Mouse (Mus musculus) limb, embryonic 11.5 days (tissue): ENCODE data around the gene Hgd. TPM values are rescaled to one million over a fixed set of nuclear protein-coding genes. Genes with fewer than 3 reads are reported as not detected.
"Not testable (repeated sequence)": the region's sequence is repeated elsewhere in the genome, so short reads cannot be mapped to it uniquely, and the experiment has no call there.

Source experiments
- ATAC-seq: fragments of 200-750 bp; cut with Nextera tagmentation; 2 replicates; pipeline ENCODE4 v1.8.0; 2017; ENCODE audit warnings: low read depth; ENCODE audit not compliant: insufficient number of reproducible peaks, low FRiP score, low TSS enrichment
- DNase-seq: peaks from one replicate; pipeline ENCODE4 v3.0.0-alpha.2; 2015; ENCODE audit warnings: low spot score
- H3K27ac ChIP-seq: fragments of 300-500 bp; sonication (generic); replicated peaks from 2 replicates; pipeline ENCODE4 v1.5.1; 2014; ENCODE audit warnings: low read depth, mild to moderate bottlenecking, low read length
- H3K27me3 ChIP-seq: fragments of 300-500 bp; sonication (generic); 2 replicates; pipeline ENCODE4 v1.6.1; 2014; ENCODE audit warnings: mild to moderate bottlenecking, low read length, mixed read lengths; ENCODE audit not compliant: control insufficient read depth, insufficient read depth
- H3K36me3 ChIP-seq: fragments of 300-500 bp; sonication (generic); 2 replicates; pipeline ENCODE4 v1.6.1; 2014; ENCODE audit warnings: mild to moderate bottlenecking, low read length, moderate library complexity, mixed read lengths; ENCODE audit not compliant: control insufficient read depth, insufficient read depth
- H3K4me1 ChIP-seq: fragments of 300-500 bp; sonication (generic); 2 replicates; pipeline ENCODE4 v1.6.1; 2014; ENCODE audit warnings: low read length, mixed read lengths; ENCODE audit not compliant: control insufficient read depth, insufficient read depth
- H3K4me2 ChIP-seq: fragments of 300-500 bp; sonication (generic); 2 replicates; pipeline ENCODE4 v1.6.1; 2014; ENCODE audit warnings: low read depth, mild to moderate bottlenecking, moderate library complexity; ENCODE audit not compliant: severe bottlenecking
- H3K4me3 ChIP-seq: fragments of 300-500 bp; sonication (generic); 2 replicates; pipeline ENCODE4 v1.5.1; 2014; ENCODE audit warnings: low read depth, low read length
- H3K9ac ChIP-seq: fragments of 300-500 bp; sonication (generic); 2 replicates; pipeline ENCODE4 v1.6.1; 2014; ENCODE audit warnings: mild to moderate bottlenecking, low read length
- H3K9me3 ChIP-seq: fragments of 300-500 bp; sonication (generic); 2 replicates; pipeline ENCODE4 v1.6.1; 2016; ENCODE audit warnings: low read length; ENCODE audit not compliant: control insufficient read depth
- WGBS: fragments of 180-500 bp; shearing (Covaris S2); extraction: QIAGEN DNeasy Blood & Tissue Kit; methylation state at CpG from one replicate; pipeline ENCODE4 v1.1.7; 2014; 5-methylcytosine and 5-hydroxymethylcytosine counted together
- polyA plus RNA-seq: library from polyadenylated mRNA; unstranded; fragments of >200 nt; fragmentation: Nextera tagmentation; extraction: Ambion mirVana; gene quantifications from 2 replicates; pipeline ENCODE4 v1.2.1, GENCODE M21; 2014

Hgd gene
- polyA plus RNA-seq, 1 experiment from 2014 or later: not detected

DNA sequence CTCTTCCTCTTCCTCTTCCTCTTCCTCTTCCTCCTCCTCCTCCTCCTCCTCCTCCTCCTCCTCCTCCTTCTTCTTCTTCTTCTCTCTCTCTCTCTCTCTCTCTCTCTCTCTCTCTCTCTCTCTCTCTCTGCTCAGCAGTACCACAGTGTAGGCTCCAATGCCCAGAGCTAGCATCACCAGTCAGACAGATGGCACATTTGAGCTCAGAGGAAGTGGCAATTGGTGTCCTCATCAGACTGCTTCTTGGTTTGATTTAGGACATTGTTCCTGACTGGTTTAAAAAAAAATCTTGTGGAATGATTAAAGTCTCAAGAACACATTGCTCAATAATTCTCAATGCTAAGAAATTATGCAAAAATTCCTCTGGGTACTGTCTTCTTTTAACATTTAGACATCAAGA is 60.6 kb downstream of the Hgd start:
- not testable (repeated sequence) for H3K36me3 ChIP-seq, H3K27ac ChIP-seq, H3K9ac ChIP-seq, H3K9me3 ChIP-seq, H3K27me3 ChIP-seq, DNase-seq, H3K4me3 ChIP-seq, H3K4me2 ChIP-seq, H3K4me1 ChIP-seq, ATAC-seq

DNA sequence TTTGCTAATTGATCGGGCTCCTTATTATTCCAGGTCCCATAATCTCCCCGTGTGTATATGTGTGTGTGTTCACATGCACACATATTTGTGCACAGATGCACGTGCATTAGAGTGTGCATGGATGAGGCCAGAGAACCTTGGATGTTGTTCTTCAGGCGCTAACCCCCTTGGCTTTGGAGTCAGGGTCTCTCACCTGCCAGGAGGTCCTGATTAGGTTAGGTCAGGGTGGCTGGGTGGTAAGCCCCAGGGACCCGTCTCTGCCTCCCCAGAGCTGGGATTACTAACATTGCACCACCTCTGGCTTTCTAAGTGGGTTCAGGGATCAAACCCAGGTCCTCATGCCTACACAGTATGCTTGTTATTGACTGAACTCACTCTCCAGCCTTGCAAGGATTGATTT is 64.5 kb downstream of the Hgd start:
- no peaks in the 10 kb centered on the region for H3K27me3 ChIP-seq
- H3K9ac ChIP-seq: no peak overlapping the region
- no peak overlapping the region for H3K4me3 ChIP-seq
- H3K4me1 ChIP-seq: no peaks in the 10 kb centered on the region
- peaks cover 5% of the 10 kb centered on the region; the same call in 1 of the 2 replicates for H3K36me3 ChIP-seq
- no peak overlapping the region for H3K4me2 ChIP-seq
- no peaks in the 10 kb centered on the region for H3K9me3 ChIP-seq
- DNase-seq (no peak), ATAC-seq (no peak)
- 88% methylated on average over 5 of the region's 5 CpGs for WGBS
- H3K27ac ChIP-seq: no peak overlapping the region

DNA sequence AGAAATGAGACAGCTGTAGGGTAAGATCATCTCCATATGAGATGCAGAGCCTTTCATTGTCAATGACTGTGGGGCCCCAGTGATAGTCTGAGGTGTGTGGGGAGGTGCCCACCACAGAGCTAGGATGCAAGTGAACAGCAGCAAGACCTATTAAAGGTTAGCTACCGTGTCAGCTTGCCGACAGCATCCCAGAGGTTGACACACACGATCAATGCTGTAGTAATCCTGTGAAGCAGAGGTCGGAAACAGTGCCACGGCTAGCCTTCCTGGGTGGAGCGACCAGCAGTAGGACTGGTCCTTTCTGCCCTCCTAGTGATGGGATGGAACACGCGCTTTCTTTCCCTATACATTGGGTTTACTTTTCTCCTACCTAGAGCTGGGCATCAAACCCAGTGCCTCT is 65.3 kb downstream of the Hgd start:
- no peak overlapping the region for H3K4me3 ChIP-seq
- DNase-seq (no peak), ATAC-seq (no peak)
- peaks cover 5% of the 10 kb centered on the region; the same call in 1 of the 2 replicates for H3K36me3 ChIP-seq
- H3K4me2 ChIP-seq: no peak overlapping the region
- no peak overlapping the region for H3K27ac ChIP-seq
- H3K4me1 ChIP-seq: no peaks in the 10 kb centered on the region
- no peak overlapping the region for H3K9ac ChIP-seq
- no peaks in the 10 kb centered on the region for H3K27me3 ChIP-seq
- H3K9me3 ChIP-seq: no peaks in the 10 kb centered on the region
- 93% methylated on average over 8 of the region's 8 CpGs for WGBS

DNA sequence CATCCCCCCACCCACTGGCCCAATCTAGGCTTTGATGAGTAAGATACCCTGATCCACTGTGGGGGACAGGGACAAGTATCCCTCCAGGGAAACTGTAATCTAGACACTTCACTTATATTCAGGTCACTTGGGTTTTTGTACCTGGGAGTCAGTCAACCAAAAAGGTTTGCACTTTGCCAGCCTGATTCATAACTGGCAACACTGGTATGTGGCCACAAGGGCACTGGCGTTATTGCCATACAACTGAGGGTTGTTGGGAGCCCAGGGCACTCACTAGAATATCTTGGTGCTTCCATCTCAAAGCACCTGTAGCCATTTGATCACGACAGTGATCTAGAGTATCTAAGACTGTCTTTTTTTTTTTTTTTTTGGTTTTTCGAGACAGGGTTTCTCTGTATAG is 65.8 kb downstream of the Hgd start:
- H3K36me3 ChIP-seq: peaks cover 5% of the 10 kb centered on the region; the same call in 1 of the 2 replicates
- H3K4me3 ChIP-seq: no peak overlapping the region
- DNase-seq: no peak
- ATAC-seq: no peak
- H3K27me3 ChIP-seq: no peaks in the 10 kb centered on the region
- H3K4me1 ChIP-seq: no peaks in the 10 kb centered on the region
- no peak overlapping the region for H3K4me2 ChIP-seq
- no peak overlapping the region for H3K27ac ChIP-seq
- WGBS: 92% methylated on average over 3 of the region's 3 CpGs
- no peaks in the 10 kb centered on the region for H3K9me3 ChIP-seq
- no peak overlapping the region for H3K9ac ChIP-seq

DNA sequence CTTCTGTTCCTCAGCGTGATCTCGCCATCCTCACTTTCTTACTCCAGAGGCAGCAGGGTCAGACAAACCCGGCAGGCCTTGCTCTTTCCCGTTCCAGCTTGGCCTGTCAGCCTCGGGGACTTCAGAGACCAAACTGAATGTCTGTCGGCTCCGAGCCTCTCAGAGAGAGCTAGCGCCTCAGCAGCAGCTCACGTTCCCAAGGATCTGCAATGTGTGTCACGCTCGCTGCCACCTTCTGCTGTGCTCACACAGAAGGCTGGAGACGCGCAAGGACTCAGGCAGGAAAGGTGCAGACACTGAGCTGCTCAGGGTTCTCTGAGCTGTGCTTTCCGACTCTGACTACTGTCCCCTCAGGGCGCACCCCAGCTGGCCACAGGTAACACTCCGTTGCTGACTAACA is 67.1 kb downstream of the Hgd start:
- no peak overlapping the region for H3K9ac ChIP-seq

DNA sequence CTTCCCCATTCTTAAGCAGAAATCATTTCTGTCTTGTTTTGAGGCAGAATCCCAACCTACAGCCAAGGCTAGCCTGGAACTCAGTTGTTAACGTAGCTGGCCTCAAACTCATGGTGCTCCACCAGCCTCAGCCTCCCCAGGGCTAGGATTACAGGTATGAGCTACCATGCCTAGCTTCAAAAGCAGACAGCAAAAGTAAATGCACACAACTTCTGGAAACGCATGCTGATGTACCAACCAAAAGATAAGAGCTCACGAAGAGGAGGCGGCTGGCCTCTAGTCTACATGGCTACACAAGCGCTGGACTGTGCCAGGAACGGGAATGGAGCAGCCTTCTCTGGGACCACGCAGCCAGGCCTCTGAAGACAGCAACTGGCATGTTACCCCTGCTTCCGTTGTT is 68.0 kb downstream of the Hgd start:
- H3K9ac ChIP-seq: no peak overlapping the region
- peaks cover 5% of the 10 kb centered on the region; the same call in 1 of the 2 replicates for H3K36me3 ChIP-seq
- H3K4me3 ChIP-seq: no peak overlapping the region
- H3K9me3 ChIP-seq: no peaks in the 10 kb centered on the region; the same call in 1 of the 2 replicates
- H3K4me2 ChIP-seq: no peak overlapping the region
- H3K27ac ChIP-seq: no peak overlapping the region
- 95% methylated on average over 8 of the region's 8 CpGs for WGBS
- ATAC-seq: no peak
- H3K4me1 ChIP-seq: no peaks in the 10 kb centered on the region; the same call in 1 of the 2 replicates
- H3K27me3 ChIP-seq: no peaks in the 10 kb centered on the region
- no peak for DNase-seq

More for the DNA sequence above, 67.1 kb downstream of the Hgd start:
- H3K27ac ChIP-seq: no peak overlapping the region
- H3K27me3 ChIP-seq: no peaks in the 10 kb centered on the region
- no peaks in the 10 kb centered on the region; the same call in 1 of the 2 replicates for H3K9me3 ChIP-seq
- DNase-seq (no peak), ATAC-seq (no peak)
- H3K4me1 ChIP-seq: no peaks in the 10 kb centered on the region
- H3K4me2 ChIP-seq: no peak overlapping the region
- 92% methylated on average over 16 of the region's 16 CpGs for WGBS
- H3K4me3 ChIP-seq: no peak overlapping the region
- peaks cover 5% of the 10 kb centered on the region; the same call in 1 of the 2 replicates for H3K36me3 ChIP-seq

DNA sequence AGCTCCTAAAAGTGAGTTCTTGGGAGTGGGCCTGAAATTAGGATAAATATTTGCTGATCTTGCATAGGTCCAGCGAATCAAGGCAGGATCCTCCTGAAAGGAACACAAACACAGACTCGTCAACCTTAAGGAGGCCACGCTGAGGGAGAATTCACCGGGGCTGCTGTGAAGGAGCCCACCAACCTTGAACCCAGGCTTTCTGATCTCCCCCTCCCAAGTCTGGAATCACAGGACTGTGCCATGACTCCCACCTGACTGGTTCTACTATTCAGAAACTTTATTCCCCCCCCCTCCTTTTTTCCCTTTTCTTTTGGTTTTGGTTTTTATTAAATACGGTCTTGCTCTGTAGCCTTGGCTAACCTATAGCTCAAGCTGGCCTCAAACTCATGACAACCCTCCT is 69.1 kb downstream of the Hgd start:
- Histone ChIP-seq H3K27ac (no peak overlapping the region), H3K36me3 (peaks cover 5% of the 10 kb centered on the region; the same call in 1 of the 2 replicates), H3K4me1 (no peaks in the 10 kb centered on the region; the same call in 1 of the 2 replicates), H3K9ac (no peak overlapping the region), H3K27me3 (no peaks in the 10 kb centered on the region), H3K4me2 (no peak overlapping the region), H3K4me3 (no peak overlapping the region), H3K9me3 (no peaks in the 10 kb centered on the region; the same call in 1 of the 2 replicates)
- ATAC-seq (no peak), DNase-seq (no peak)
- WGBS: 88% methylated on average over 5 of the region's 5 CpGs

DNA sequence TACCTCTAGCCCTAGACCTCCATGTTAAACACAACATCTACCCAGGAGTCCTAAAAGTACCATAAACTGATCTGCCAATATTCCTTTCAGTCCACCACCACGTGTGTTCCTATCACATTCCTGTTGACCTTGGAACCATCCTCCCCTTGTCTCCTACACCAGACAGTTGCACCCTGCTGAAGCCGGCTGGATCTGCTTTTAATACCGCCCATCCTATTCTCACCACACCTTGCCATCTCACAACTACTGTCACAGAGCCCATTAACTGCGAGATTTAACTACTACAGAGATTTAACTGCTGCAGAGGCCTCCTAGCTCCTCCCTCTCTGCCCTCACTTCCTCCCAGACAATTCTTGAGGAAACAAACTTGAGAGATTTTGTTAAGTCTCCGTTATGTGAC is 71.5 kb downstream of the Hgd start:
- DNase-seq: no peak
- no peaks in the 10 kb centered on the region; the same call in 1 of the 2 replicates for H3K9me3 ChIP-seq
- ATAC-seq: no peak

DNA sequence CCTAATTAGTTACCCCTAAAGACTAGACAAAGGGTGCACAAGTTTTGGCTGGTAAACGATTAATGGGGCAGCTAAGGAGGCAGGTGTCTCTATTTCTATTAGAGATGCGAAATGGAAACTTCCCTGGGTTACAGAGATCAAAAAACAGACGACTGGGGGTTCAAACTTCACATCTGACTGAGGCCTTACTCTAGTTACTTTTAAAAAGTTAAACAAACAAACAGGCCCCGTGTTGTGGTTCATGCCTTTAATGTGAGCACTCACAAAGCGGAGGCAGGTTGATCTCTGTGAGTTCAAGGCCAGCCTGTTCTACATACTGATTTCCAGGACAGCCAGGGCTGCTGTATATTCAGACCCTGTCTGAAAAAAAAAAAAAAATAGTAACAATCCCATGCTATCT is 72.7 kb downstream of the Hgd start:
- Histone ChIP-seq H3K9ac (no peak overlapping the region), H3K36me3 (no peaks in the 10 kb centered on the region), H3K27ac (no peak overlapping the region), H3K4me2 (no peak overlapping the region), H3K4me1 (no peaks in the 10 kb centered on the region; the same call in 1 of the 2 replicates), H3K9me3 (no peaks in the 10 kb centered on the region; the same call in 1 of the 2 replicates), H3K4me3 (no peak overlapping the region), H3K27me3 (no peaks in the 10 kb centered on the region)
- DNase-seq: no peak
- ATAC-seq: no peak
- 88% methylated on average over 5 of the region's 5 CpGs for WGBS

More for the DNA sequence above, 71.5 kb downstream of the Hgd start:
- Histone ChIP-seq H3K9ac (no peak overlapping the region), H3K36me3 (no peaks in the 10 kb centered on the region; the same call in 1 of the 2 replicates), H3K27ac (no peak overlapping the region), H3K4me2 (no peak overlapping the region), H3K27me3 (no peaks in the 10 kb centered on the region), H3K4me3 (no peak overlapping the region), H3K4me1 (no peaks in the 10 kb centered on the region; the same call in 1 of the 2 replicates)
- WGBS: 85% methylated on average over 5 of the region's 5 CpGs
